Mouse (Mus musculus) monocyte, adult 5-6 weeks (primary cell): ENCODE measurements around the gene Gamt. TPM values are rescaled to one million over a fixed set of nuclear protein-coding genes. Genes with fewer than 3 reads are reported as not detected.

Experiments
- ATAC-seq: fragments of 153-309, 156-312 bp; replicated peaks from 2 replicates; pipeline ENCODE4 v1.8.0; 2017; ENCODE audit warnings: mild to moderate bottlenecking; ENCODE audit not compliant: low TSS enrichment, insufficient number of reproducible peaks, severe bottlenecking, poor library complexity, low FRiP score
- total RNA-seq: library from RNA; stranded (forward); fragments of 200-1000, 200-491, 200-594 nt; gene quantifications from 3 replicates; pipeline ENCODE4 v1.2.3, GENCODE M21; 2017

Gene Gamt
- total RNA-seq: 3.8 to 4.7 TPM in 2 of 3 replicates, not detected in the other

- peak; percentile 18 for ATAC-seq
Measured at GRCm38 (mm10) chr10:80260642-80261584, at the start of gene Gamt, which contains the start of gene Dazap1. Gene Gamt, minus strand, starts transcription at chr10:80261012. Gene Dazap1, plus strand, starts transcription at chr10:80261486.

- ATAC-seq: peak; percentile 60; the same call in 1 of the 2 replicates
Measured at GRCm38 (mm10) chr10:80304862-80305261, 44.0 kb upstream of the Gamt start.

DNA sequence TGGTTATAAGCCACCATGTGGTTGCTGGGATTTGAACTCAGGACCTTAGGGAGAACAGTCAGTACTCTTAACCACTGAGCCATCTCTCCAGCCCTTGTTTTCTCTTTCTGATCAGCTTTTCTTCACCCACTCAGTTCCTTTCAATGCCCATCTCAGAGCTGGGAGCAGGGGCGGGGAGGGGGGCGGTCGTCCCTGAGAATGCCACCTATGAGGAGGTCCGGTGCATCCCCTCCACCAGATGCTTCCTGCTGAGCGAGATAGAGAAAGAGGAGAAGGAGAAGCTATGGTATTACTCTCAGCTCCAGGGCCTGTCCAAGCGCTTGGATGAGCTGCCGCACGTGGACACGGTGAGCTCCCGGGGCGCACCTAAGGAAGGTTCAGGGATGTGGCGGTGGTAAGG, 43.6 kb upstream of the Gamt start:
- no peak for ATAC-seq

DNA sequence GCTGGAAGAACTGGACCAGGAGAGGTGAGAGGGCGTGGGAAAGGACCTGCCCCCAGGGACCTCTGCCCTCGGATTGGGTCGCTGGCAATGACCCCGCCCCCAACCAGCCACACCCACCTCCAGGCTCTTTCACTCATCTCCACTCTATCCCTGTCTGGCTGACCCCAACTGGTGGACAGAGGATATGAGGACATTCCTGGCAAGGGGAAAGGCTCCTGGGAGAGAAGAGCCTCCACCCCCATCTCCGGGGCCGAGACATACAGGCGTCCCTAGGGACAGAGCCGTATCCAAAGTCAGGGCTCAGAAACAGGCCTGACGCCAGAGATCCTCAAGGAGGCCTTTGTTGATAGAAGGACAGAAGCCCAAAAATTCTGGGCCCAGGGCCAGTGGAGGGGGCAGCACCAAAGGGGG, 41.7 kb upstream of the Gamt start:
- no peak for ATAC-seq

GRCm38 (mm10) chr10:80302082-80302355, 41.2 kb upstream of the Gamt start:
- no peak for ATAC-seq

- no peak for ATAC-seq
Measured at GRCm38 (mm10) chr10:80301256-80302081, 40.7 kb upstream of the Gamt start.

GRCm38 (mm10) chr10:80300672-80301181, 39.9 kb upstream of the Gamt start:
- no peak for ATAC-seq

DNA sequence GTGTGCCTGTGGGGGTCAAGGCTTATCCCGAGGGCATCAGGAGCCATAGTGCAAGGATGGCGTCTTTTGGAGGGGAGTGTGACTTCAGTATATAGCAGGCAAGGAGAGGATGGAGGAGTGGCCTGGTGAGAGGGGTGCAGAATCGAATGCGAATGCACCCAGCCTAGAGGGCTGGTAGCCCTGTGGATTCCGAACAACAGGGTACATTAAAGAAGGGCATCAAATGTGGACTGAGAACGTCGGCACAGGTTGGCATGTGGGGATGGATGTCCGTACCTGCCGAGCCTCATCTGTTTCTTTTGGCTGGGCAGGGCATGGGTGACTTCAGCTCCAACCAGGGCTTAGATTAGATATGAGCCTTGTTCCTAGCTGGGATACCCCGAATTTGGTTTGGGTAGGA, 39.0 kb upstream of the Gamt start:
- no peak for ATAC-seq

DNA sequence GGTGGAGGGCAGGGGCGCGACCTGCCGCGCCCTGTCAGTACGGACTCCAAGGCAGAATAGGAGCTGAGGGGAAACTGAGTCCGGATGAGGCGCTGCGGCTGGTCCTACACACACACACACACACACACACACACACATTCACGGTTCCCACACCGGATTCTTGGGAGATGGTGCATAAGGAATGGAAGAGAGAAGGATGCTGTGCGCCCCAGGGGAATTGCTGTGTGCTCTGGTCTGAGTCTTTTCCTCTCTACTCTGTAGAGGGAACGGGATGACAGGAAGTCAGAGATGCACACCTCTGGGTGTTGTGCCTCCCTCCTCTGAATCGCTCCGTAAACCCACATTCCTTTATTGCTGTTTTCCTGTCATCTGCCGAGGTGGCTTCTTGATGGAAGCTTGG, 38.5 kb upstream of the Gamt start:
- ATAC-seq: no peak

DNA sequence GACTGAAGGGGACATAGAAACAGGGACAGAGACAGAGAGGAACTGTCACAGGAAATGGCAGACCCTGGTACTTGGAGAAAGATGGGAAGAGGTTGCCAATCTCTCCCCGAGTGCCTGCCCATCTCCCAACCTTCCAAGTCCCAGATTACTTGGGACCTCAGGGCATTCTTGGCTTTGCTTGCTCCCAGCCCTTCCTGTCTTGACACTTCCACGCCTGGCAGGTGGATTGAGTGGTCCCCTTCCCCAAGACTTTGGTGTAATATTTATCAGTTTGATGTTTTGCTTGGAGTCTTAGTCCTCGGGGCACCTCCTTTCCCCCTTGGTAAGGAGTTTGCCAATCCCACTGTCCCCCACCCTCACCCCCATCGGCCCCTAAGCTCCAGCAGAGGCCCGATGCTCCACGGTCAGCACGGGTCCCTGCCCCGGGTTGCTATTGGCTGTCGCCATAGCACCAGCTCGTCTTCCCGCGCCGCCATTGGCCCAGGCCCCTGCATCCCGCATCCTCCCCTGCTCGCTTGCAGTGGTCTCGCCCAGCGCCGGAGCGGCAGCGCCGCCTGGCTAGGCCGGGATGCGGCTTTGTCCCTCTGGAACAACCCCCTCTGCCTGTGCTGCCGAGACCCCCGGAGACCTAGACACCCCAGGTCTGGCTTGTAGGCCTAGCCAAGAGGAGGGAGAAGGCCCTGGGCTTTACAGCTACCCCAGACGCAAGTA, 37.9 kb upstream of the Gamt start:
- no peak for ATAC-seq

DNA sequence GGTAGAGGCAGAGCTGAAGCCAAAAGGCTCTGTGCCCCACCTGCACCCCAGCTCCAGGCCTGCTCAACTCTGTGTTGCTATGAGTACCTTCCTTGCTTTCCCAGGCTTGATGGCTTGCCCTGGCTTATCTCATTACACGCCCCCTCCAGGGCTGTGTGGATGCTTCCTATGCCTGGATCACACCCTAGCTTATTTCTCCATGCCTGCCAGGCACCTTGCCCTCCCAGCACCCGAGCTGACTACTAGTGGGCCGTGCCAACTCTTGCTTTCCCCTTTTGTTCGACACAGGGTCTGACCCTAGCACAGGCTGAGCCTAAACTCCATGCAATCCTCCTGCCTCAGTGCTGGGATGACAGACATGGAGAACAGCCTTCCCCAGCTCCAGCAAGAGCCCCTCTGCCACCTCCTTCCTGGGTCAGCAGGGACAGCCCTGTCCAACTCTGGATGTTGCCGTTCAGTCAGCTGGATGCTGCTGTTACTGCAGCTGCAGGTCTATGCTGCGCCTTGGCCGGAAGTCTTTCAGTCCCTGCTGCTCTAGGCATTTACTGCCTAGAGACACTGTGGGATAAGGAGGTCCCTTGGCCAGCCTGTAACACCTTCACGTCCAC, 36.8 kb upstream of the Gamt start:
- ATAC-seq: no peak

- no peak for ATAC-seq
Measured at GRCm38 (mm10) chr10:80296824-80297223, 36.0 kb upstream of the Gamt start.

- ATAC-seq: peak; percentile 29; the same call in 1 of the 2 replicates
Measured at GRCm38 (mm10) chr10:80295618-80296425, 35.0 kb upstream of the Gamt start, which contains the start of gene Apc2. Gene Apc2, plus strand, starts transcription at chr10:80295977.

DNA sequence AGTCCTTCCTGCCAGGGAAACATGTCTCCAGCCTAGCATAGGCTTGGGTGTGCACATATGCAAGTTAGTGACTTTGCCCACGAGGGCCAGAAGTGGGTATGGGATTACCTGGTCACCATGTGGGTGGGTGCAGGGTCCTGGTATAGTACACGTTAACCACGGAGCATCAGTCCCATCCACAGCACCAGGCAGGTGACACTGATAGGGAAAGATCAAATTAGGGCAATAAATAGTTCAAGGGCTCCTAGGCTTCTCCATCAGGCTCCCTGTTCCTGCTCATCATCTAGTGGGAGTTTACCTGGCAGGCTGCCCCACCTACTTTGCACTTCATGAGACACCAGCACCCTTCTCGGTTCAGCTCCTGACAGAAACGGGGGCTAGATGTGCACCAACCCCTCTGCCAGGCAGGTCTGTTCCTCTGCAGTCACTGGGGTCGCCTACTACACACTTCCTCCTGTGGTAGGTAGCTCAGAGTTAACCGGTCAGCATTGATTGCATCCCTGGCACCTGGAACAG, 34.0 kb upstream of the Gamt start:
- no peak for ATAC-seq

- no peak for ATAC-seq
Measured at GRCm38 (mm10) chr10:80294311-80294710, 33.5 kb upstream of the Gamt start.

- ATAC-seq: no peak
Measured at GRCm38 (mm10) chr10:80293325-80293724, 32.5 kb upstream of the Gamt start.
